Mouse (Mus musculus): ENCODE measurements around the gene BB287469. TPM values are rescaled to one million over a fixed set of nuclear protein-coding genes. Genes with fewer than 3 reads are reported as not detected.

The BB287469 gene
- polyA plus RNA-seq (2015; fragmentation: Nextera tagmentation; extraction: Ambion mirVana), result not detected in 2 replicates

GRCm38 (mm10) chr12:87816277-87816676 lies at the start of gene BB287469:
Gene BB287469, plus strand, starts transcription at chr12:87816577.

GRCm38 (mm10) chr12:87775655-87776054 lies 40.7 kb upstream of the BB287469 start, which contains the start of gene Gm21319:
Gene Gm21319, minus strand, starts transcription at chr12:87775755.

GRCm38 (mm10) chr12:87795212-87795611 lies 21.2 kb upstream of the BB287469 start, which contains the start of gene Gm21936:
Gene Gm21936, plus strand, starts transcription at chr12:87795512.

GRCm38 (mm10) chr12:87842239-87842638 lies 25.9 kb downstream of the BB287469 start, which contains the start of gene Gm2001:
Gene Gm2001, minus strand, starts transcription at chr12:87842339.

Other genes with a start within 250 kb of the BB287469 start
- gene Oog1, start 213.9 kb upstream of the BB287469 start, polyA plus RNA-seq (2015; fragmentation: Nextera tagmentation; extraction: Ambion mirVana), result not detected in 2 replicates
- gene Gm4027, start 197.7 kb upstream of the BB287469 start, polyA plus RNA-seq (2015; fragmentation: Nextera tagmentation; extraction: Ambion mirVana), result not detected in 2 replicates
- not detected in 2 replicates for gene Gm16381, start 172.0 kb upstream of the BB287469 start, polyA plus RNA-seq (2015; fragmentation: Nextera tagmentation; extraction: Ambion mirVana)
- gene Gm21319, start 40.8 kb upstream of the BB287469 start, polyA plus RNA-seq (2015; fragmentation: Nextera tagmentation; extraction: Ambion mirVana), result not detected in 2 replicates
- gene Gm21936, start 21.1 kb upstream of the BB287469 start, polyA plus RNA-seq (2015; fragmentation: Nextera tagmentation; extraction: Ambion mirVana), result not detected in 2 replicates
- gene Gm2001, start 25.8 kb downstream of the BB287469 start, polyA plus RNA-seq (2015; fragmentation: Nextera tagmentation; extraction: Ambion mirVana), result not detected in 2 replicates
- not detected in 2 replicates for gene Gm2016, start 57.5 kb downstream of the BB287469 start, polyA plus RNA-seq (2015; fragmentation: Nextera tagmentation; extraction: Ambion mirVana)
- not detected in 2 replicates for gene Gm2022, start 78.8 kb downstream of the BB287469 start, polyA plus RNA-seq (2015; fragmentation: Nextera tagmentation; extraction: Ambion mirVana)
- not detected in 2 replicates for gene Gm2035, start 103.3 kb downstream of the BB287469 start, polyA plus RNA-seq (2015; fragmentation: Nextera tagmentation; extraction: Ambion mirVana)
- gene Gm2042, start 137.5 kb downstream of the BB287469 start, polyA plus RNA-seq (2015; fragmentation: Nextera tagmentation; extraction: Ambion mirVana), result not detected in 2 replicates
- not detected in 2 replicates for gene Gm2075, start 195.3 kb downstream of the BB287469 start, polyA plus RNA-seq (2015; fragmentation: Nextera tagmentation; extraction: Ambion mirVana)
- gene Gm6803, start 202.2 kb downstream of the BB287469 start, polyA plus RNA-seq (2015; fragmentation: Nextera tagmentation; extraction: Ambion mirVana), result not detected in 2 replicates
- not detected in 2 replicates for gene Gm2056, start 210.4 kb downstream of the BB287469 start, polyA plus RNA-seq (2015; fragmentation: Nextera tagmentation; extraction: Ambion mirVana)